Mouse (Mus musculus): ENCODE measurements around the gene Hjurp. TPM values are rescaled to one million over a fixed set of nuclear protein-coding genes. Genes with fewer than 3 reads are reported as not detected.

Gene Hjurp
- total and polyA plus RNA-seq, 2 experiments: 32.8 to 90.1 TPM

- peak; percentile 72 for DNase-seq (ENCODE audit: extremely low read depth, low read depth, low spot score)
- TF ChIP-seq CTCF (IDR thresholded peaks at IDR 0.05; ENCODE audit: low read depth, low read length) (no peak), POLR2A (IDR thresholded peaks at IDR 0.05; ENCODE audit: extremely low read depth, insufficient read depth, low read length) (no peak)
- Histone ChIP-seq H3K36me3 (ENCODE audit: control insufficient read depth, insufficient read depth, low read length) (no peaks in the 10 kb centered on the region), H3K9ac (ENCODE audit: low read depth, low read length) (no peak overlapping the region), H3K27me3 (ENCODE audit: control insufficient read depth, insufficient read depth, low read length) (no peaks in the 10 kb centered on the region), H3K4me1 (ENCODE audit: control insufficient read depth, insufficient read depth, low read length) (peaks cover 35% of the 10 kb centered on the region), H3K79me2 (ENCODE audit: control insufficient read depth, insufficient read depth, low read length) (no peaks in the 10 kb centered on the region), H3K27ac (replicated peaks; ENCODE audit: insufficient read depth, low read depth, low read length) (peak overlapping the region; percentile 34), H3K4me3 (ENCODE audit: insufficient read depth, low read depth, low read length) (no peak overlapping the region)
- 57% methylated on average over 7 of the region's 7 CpGs for WGBS
Observed at GRCm38 (mm10) chr1:88284946-88285320, 7.5 kb upstream of the Hjurp start.

- peaks cover 39% of the 10 kb centered on the region for H3K4me1 ChIP-seq (ENCODE audit: control insufficient read depth, insufficient read depth, low read length)
- 51% methylated on average over 10 of the region's 10 CpGs for WGBS
- DNase-seq (ENCODE audit: extremely low read depth, low read depth, low spot score): peak; percentile 98
- TF ChIP-seq POLR2A (IDR thresholded peaks at IDR 0.05; ENCODE audit: extremely low read depth, insufficient read depth, low read length) (no peak), CTCF (IDR thresholded peaks at IDR 0.05; ENCODE audit: low read depth, low read length) (no peak)
- H3K27me3 ChIP-seq (ENCODE audit: control insufficient read depth, insufficient read depth, low read length): no peaks in the 10 kb centered on the region
- H3K9ac ChIP-seq (ENCODE audit: low read depth, low read length): no peak overlapping the region
- H3K36me3 ChIP-seq (ENCODE audit: control insufficient read depth, insufficient read depth, low read length): no peaks in the 10 kb centered on the region
- peak overlapping the region; percentile 34 for H3K27ac ChIP-seq (replicated peaks; ENCODE audit: insufficient read depth, low read depth, low read length)
- no peaks in the 10 kb centered on the region for H3K79me2 ChIP-seq (ENCODE audit: control insufficient read depth, insufficient read depth, low read length)
- H3K4me3 ChIP-seq (ENCODE audit: insufficient read depth, low read depth, low read length): no peak overlapping the region
Observed at GRCm38 (mm10) chr1:88284228-88284945, 7.0 kb upstream of the Hjurp start.

- TF ChIP-seq CTCF (IDR thresholded peaks at IDR 0.05; ENCODE audit: low read depth, low read length) (no peak), POLR2A (IDR thresholded peaks at IDR 0.05; ENCODE audit: extremely low read depth, insufficient read depth, low read length) (no peak)
- no peak overlapping the region for H3K27ac ChIP-seq (replicated peaks; ENCODE audit: insufficient read depth, low read depth, low read length)
- WGBS: 74% methylated on average over 15 of the region's 15 CpGs
Observed at GRCm38 (mm10) chr1:88283376-88284227, 6.2 kb upstream of the Hjurp start.

GRCm38 (mm10) chr1:88282301-88282700 lies 4.9 kb upstream of the Hjurp start:
- no peak overlapping the region for H3K4me3 ChIP-seq (ENCODE audit: insufficient read depth, low read depth, low read length)
- H3K4me1 ChIP-seq (ENCODE audit: control insufficient read depth, insufficient read depth, low read length): peaks cover 40% of the 10 kb centered on the region
- no peaks in the 10 kb centered on the region for H3K36me3 ChIP-seq (ENCODE audit: control insufficient read depth, insufficient read depth, low read length)
- H3K79me2 ChIP-seq (ENCODE audit: control insufficient read depth, insufficient read depth, low read length): no peaks in the 10 kb centered on the region
- H3K9ac ChIP-seq (ENCODE audit: low read depth, low read length): no peak overlapping the region
- TF ChIP-seq CTCF (IDR thresholded peaks at IDR 0.05; ENCODE audit: low read depth, low read length) (no peak), POLR2A (IDR thresholded peaks at IDR 0.05; ENCODE audit: extremely low read depth, insufficient read depth, low read length) (no peak)
- 62% methylated on average over 3 of the region's 3 CpGs for WGBS
- H3K27me3 ChIP-seq (ENCODE audit: control insufficient read depth, insufficient read depth, low read length): no peaks in the 10 kb centered on the region
- H3K27ac ChIP-seq (replicated peaks; ENCODE audit: insufficient read depth, low read depth, low read length): no peak overlapping the region
- DNase-seq (ENCODE audit: extremely low read depth, low read depth, low spot score): no peak

More at GRCm38 (mm10) chr1:88283376-88284227, 6.2 kb upstream of the Hjurp start:
- DNase-seq (ENCODE audit: extremely low read depth, low read depth, low spot score): no peak
- no peak overlapping the region for H3K4me3 ChIP-seq (ENCODE audit: insufficient read depth, low read depth, low read length)
- no peaks in the 10 kb centered on the region for H3K79me2 ChIP-seq (ENCODE audit: control insufficient read depth, insufficient read depth, low read length)
- H3K27me3 ChIP-seq (ENCODE audit: control insufficient read depth, insufficient read depth, low read length): no peaks in the 10 kb centered on the region
- no peak overlapping the region for H3K9ac ChIP-seq (ENCODE audit: low read depth, low read length)
- no peaks in the 10 kb centered on the region for H3K36me3 ChIP-seq (ENCODE audit: control insufficient read depth, insufficient read depth, low read length)
- peaks cover 42% of the 10 kb centered on the region for H3K4me1 ChIP-seq (ENCODE audit: control insufficient read depth, insufficient read depth, low read length)

GRCm38 (mm10) chr1:88280006-88280690 lies 2.7 kb upstream of the Hjurp start:
- H3K36me3 ChIP-seq (ENCODE audit: control insufficient read depth, insufficient read depth, low read length): peaks cover 2% of the 10 kb centered on the region; the same call in 1 of the 2 replicates
- H3K79me2 ChIP-seq (ENCODE audit: control insufficient read depth, insufficient read depth, low read length): peaks cover 12% of the 10 kb centered on the region
- no peak overlapping the region for H3K4me3 ChIP-seq (ENCODE audit: insufficient read depth, low read depth, low read length)
- WGBS: 69% methylated on average over 15 of the region's 15 CpGs
- H3K4me1 ChIP-seq (ENCODE audit: control insufficient read depth, insufficient read depth, low read length): peaks cover 35% of the 10 kb centered on the region
- no peaks in the 10 kb centered on the region for H3K27me3 ChIP-seq (ENCODE audit: control insufficient read depth, insufficient read depth, low read length)
- DNase-seq (ENCODE audit: extremely low read depth, low read depth, low spot score): no peak
- peak overlapping the region; percentile 39 for H3K27ac ChIP-seq (replicated peaks; ENCODE audit: insufficient read depth, low read depth, low read length)
- no peak overlapping the region for H3K9ac ChIP-seq (ENCODE audit: low read depth, low read length)
- TF ChIP-seq CTCF (IDR thresholded peaks at IDR 0.05; ENCODE audit: low read depth, low read length) (no peak), POLR2A (IDR thresholded peaks at IDR 0.05; ENCODE audit: extremely low read depth, insufficient read depth, low read length) (no peak)

Measured in liver, adult 2 months (tissue).